Mouse (Mus musculus) hematopoietic stem cell, adult 5-6 weeks (primary cell): ENCODE measurements around the gene Dvl1. TPM values are rescaled to one million over a fixed set of nuclear protein-coding genes. Genes with fewer than 3 reads are reported as not detected.

Experiments
- total RNA-seq: library from RNA; stranded (forward); fragments of 172-1452, 232-1000 nt; gene quantifications from 2 replicates; pipeline ENCODE4 v1.2.3, GENCODE M21; 2017

The Dvl1 gene
- total RNA-seq, 1 experiment from 2014 or later = 21.0 TPM

Other genes with a start within 250 kb of the Dvl1 start
- gene Slc35e2, start 246.0 kb upstream of the Dvl1 start, total RNA-seq = 16.6 and 22.6 TPM in 2 replicates
- 75.7 and 107 TPM in 2 replicates for gene Cdk11b, start 222.5 kb upstream of the Dvl1 start, total RNA-seq
- not detected in 2 replicates for gene Gm10563, start 202.0 kb upstream of the Dvl1 start, total RNA-seq
- gene Mmp23, start 194.0 kb upstream of the Dvl1 start, total RNA-seq = not detected in 2 replicates
- gene Mib2, start 178.2 kb upstream of the Dvl1 start, total RNA-seq = 29.1 and 42.8 TPM in 2 replicates
- gene Fndc10, start 153.1 kb upstream of the Dvl1 start, total RNA-seq = 3.7 and 6.9 TPM in 2 replicates
- gene Ssu72, start 142.6 kb upstream of the Dvl1 start, total RNA-seq = 73.4 and 97.7 TPM in 2 replicates
- 0.31 and 1.5 TPM in 2 replicates for gene Tmem240, start 112.6 kb upstream of the Dvl1 start, total RNA-seq
- 53.7 and 73.8 TPM in 2 replicates for gene Atad3a, start 86.3 kb upstream of the Dvl1 start, total RNA-seq
- gene Vwa1, start 72.7 kb upstream of the Dvl1 start, total RNA-seq = 0.30 and 0.31 TPM in 2 replicates
- gene Tmem88b, start 61.5 kb upstream of the Dvl1 start, total RNA-seq = 0.05 TPM in 1 of 2 replicates, not detected in the other
- gene Ankrd65, start 57.0 kb upstream of the Dvl1 start, total RNA-seq = not detected in 2 replicates
- 47.9 and 55.7 TPM in 2 replicates for gene Mrpl20, start 44.5 kb upstream of the Dvl1 start, total RNA-seq
- gene Ccnl2, start 34.9 kb upstream of the Dvl1 start, total RNA-seq = 120 and 133 TPM in 2 replicates
- gene Aurkaip1, start 16.1 kb upstream of the Dvl1 start, total RNA-seq = 93.5 and 114 TPM in 2 replicates
- 1.4 and 13.4 TPM in 2 replicates for gene Mxra8, start 7.7 kb upstream of the Dvl1 start, total RNA-seq
- gene Tas1r3, start 16.0 kb downstream of the Dvl1 start, total RNA-seq = 0.45 and 0.75 TPM in 2 replicates
- 7.3 and 8.5 TPM in 2 replicates for gene Cptp, start 22.0 kb downstream of the Dvl1 start, total RNA-seq
- 22.6 and 24.8 TPM in 2 replicates for gene Ints11, start 22.1 kb downstream of the Dvl1 start, total RNA-seq
- 23.3 and 26.5 TPM in 2 replicates for gene Pusl1, start 44.4 kb downstream of the Dvl1 start, total RNA-seq
- 3.7 and 13.8 TPM in 2 replicates for gene Acap3, start 44.4 kb downstream of the Dvl1 start, total RNA-seq
- gene Ube2j2, start 96.4 kb downstream of the Dvl1 start, total RNA-seq = 80.7 and 104 TPM in 2 replicates
- gene C1qtnf12, start 114.9 kb downstream of the Dvl1 start, total RNA-seq = 12.1 and 36.7 TPM in 2 replicates
- 8.6 and 11.8 TPM in 2 replicates for gene B3galt6, start 145.2 kb downstream of the Dvl1 start, total RNA-seq
- gene Sdf4, start 145.5 kb downstream of the Dvl1 start, total RNA-seq = 151 and 176 TPM in 2 replicates
- gene Tnfrsf4, start 166.4 kb downstream of the Dvl1 start, total RNA-seq = 2.3 and 6.6 TPM in 2 replicates
- gene Tnfrsf18, start 178.8 kb downstream of the Dvl1 start, total RNA-seq = 14.5 and 33.5 TPM in 2 replicates
- gene Ttll10, start 212.0 kb downstream of the Dvl1 start, total RNA-seq = 1.3 TPM in 1 of 2 replicates, not detected in the other